Mouse (Mus musculus): ENCODE results near the gene Myl4.
A peak's percentile ranks its signal among the peaks of the same experiment; 100 is the strongest.

Myl4 gene

GRCm38 (mm10) chr11:104604192-104604591, 53.7 kb downstream of the Myl4 start:
- DNase-seq (ENCODE audit: low spot score): no peak

DNA sequence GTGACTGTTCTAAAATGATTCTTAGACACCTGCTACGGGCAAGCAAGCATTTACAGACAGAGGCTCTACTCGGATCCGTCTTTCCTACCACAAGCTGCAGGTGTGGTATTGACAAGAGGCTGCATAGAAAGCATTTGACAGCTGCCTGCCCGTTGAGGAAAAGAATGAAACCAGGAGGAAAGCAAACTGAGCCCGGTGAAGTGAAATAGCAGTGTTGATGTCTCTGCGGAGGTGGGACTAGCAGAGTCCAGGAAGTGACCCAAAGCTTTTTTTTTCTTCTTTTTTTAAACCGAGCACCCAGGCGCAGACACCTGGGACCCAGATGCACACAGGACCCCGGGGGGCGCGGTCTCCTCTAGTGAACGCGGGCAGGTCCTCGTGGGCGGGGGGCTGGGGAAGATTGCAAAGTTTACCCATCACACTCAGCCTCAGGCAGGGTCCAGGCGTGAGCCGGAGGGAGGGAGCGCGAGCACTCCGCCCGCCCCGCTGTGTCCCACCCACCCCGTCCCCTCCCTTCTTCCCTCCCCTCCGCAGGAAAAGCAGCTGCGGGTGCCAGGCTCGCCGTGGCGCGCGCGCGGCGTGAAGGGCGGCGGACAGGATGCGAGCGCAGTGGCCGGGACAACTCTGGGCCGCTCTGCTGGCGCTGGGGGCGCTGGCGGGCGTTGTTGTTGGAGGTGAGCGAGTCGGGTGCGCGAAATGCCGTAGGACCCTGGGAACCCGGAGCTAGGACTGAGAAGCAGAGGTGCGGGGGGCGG, 57.2 kb downstream of the Myl4 start, which contains the start of gene Itgb3:
Gene Itgb3 (plus strand): TSS at position 510 of the 755 bp plus-strand sequence.
- DNase-seq (ENCODE audit: low spot score): peak; percentile 79

- no peak for DNase-seq (ENCODE audit: low spot score)
These were observed 57.9 kb downstream of the Myl4 start for GRCm38 (mm10) chr11:104608249-104608920.

GRCm38 (mm10) chr11:104609033-104609684, 58.7 kb downstream of the Myl4 start:
- no peak for DNase-seq (ENCODE audit: low spot score)

GRCm38 (mm10) chr11:104609733-104610132, 59.3 kb downstream of the Myl4 start:
- peak; percentile 69 for DNase-seq (ENCODE audit: low spot score)

- no peak for DNase-seq (ENCODE audit: low spot score)
These were observed 61.2 kb downstream of the Myl4 start for GRCm38 (mm10) chr11:104611579-104612151.

DNA sequence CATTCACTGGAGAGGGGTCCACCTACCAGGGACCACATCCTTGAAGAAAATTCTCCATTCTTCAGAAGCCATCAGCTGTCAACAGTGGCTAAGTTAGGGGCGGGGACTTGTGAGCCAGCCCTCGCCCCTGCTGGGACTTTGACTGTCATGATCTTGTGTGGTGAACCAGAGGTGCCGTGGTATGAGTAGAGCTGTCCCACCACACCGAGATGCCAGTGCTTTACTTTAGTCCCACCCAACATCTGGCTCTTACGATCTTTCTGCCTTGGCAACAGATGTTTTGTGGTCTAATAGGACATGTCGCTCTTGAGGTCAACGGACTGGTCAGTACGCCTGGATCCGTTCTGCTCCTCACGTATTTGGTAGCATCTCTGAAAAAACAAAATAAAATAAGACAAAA, 63.1 kb downstream of the Myl4 start:
- peak; percentile 39 for DNase-seq (ENCODE audit: low spot score)

DNA sequence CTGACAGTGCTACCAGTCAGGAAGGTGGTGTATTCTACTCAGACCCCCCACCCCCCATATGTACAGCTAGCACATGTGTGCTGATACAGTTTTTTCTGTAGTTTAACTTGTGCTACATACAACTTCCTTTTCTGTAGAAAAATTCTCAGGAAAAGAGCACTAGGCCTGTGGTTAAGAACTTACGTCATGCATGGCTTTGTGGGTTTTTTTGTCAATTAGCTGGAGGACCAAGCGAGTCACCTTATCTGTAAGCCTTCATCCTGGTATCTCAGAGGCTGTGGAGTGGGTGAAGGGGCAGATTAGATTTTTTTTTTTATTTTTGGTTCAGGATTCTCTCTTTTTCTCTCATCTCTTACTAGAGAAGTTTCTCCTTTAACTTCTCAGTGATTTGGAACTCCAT, 63.7 kb downstream of the Myl4 start:
- peak; percentile 36 for DNase-seq (ENCODE audit: low spot score)

DNA sequence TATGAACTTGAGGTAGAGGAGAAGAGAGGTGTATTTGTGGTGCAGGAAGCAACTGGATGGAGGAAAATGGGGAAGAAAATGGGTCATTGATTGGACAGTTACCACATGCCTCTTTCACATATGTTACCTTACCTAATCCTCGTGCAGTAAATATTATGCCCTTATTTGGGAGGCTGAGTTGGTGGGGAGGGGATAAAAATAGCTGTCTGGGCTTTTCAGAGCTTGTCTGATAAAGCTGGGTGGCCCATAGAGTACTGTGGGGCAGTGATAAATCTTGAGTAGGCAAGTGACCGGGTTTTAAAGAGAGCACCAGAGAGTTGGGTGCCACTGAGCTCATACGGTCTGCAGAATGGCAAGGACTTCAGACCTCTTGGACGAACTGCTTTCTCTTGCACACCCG, 65.7 kb downstream of the Myl4 start:
- no peak for DNase-seq (ENCODE audit: low spot score)

DNA sequence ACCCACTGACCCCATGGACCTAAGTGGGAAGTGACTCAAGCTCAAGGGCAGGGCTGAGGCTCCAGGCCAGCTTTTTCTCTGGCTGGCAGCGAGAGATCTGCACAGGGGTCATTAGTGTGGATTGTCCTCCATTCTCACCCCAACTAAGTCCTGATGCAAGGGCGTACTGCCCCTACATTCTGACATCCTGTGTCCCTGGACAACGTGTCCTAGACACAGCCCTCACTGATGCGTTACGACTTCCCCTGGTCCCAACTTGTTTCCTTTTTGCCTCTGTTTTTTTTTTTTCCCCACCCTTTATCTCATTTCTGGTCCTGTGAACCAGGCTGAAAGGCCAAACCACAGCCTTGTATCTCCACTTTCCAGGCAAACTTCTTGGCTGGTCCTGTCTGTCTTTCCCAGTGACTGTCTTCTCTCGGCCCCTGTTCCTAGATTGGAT, 68.2 kb downstream of the Myl4 start:
- DNase-seq (ENCODE audit: low spot score): no peak

- DNase-seq (ENCODE audit: low spot score): no peak
These were observed 68.9 kb downstream of the Myl4 start for GRCm38 (mm10) chr11:104619084-104620022.

GRCm38 (mm10) chr11:104622040-104622962, 71.8 kb downstream of the Myl4 start:
- no peak for DNase-seq (ENCODE audit: low spot score)

GRCm38 (mm10) chr11:104624791-104625391, 74.4 kb downstream of the Myl4 start:
- DNase-seq (ENCODE audit: low spot score): no peak

DNA sequence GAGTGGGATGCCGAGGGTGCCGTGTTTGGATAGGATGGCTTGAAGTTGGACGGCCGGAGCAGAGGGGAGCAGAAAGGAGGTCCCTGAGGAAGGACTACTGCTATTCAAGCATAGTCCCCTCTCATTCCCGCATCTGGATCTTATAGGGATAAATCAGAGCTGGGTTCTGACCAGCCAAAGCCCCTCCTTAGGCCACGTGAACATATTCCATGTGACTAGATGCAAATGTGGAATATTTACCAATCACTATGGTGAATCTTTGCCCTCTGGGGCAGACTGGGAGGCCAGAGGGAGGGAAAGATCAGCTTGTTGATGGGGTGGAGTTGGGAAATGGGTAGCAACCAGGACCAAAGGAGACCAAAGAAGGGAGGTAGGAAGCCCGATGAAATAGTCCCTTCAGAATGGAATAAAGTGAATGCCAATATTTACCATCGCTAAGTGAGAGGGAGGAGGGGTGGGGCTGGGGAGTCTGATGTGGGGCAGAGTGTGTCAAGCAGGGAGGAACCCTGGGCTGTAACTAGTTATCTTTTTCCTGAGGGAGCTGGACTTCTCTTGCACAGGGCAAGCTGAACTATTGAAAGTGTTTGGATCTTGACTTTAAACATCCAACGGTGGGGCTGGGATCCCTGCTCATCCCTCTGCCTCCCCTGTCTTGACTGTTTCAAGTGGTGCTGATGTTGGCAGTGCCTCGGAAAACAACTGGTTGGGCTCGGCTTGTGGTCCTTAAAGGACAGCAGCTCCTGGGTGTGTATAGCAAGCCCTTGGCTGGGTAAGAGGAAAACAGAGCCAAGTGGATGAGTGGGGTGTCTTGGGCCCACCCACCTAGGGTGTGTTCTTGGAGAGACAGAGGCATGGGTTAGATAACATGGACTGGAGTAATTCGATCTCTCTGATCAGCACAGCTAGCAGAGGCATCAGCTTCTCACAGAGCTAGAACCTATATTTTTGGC, 75.3 kb downstream of the Myl4 start:
- no peak for DNase-seq (ENCODE audit: low spot score)

- no peak for DNase-seq (ENCODE audit: low spot score)
These were observed 76.2 kb downstream of the Myl4 start for GRCm38 (mm10) chr11:104626635-104627034.

GRCm38 (mm10) chr11:104627616-104628301, 77.3 kb downstream of the Myl4 start:
- DNase-seq (ENCODE audit: low spot score): no peak

DNA sequence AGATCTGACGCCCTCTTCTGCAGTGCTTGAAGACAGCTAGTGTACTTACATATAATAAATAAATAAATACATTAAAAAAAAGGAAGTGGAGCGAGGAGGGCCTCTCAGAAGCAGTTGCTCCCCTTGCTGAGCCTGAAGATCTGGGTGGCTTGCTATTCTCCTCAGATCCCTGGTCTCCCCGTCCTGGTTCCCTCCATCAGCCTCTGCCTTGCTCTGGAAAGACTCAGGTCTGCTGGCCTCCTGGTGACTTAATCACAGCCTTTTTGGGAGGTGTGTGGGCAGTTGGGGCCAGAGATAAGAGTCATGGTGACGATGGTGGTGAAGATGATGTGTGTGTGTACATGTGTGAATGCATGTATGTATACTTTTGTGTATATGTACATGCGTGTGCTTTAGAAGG, 78.1 kb downstream of the Myl4 start:
- no peak for DNase-seq (ENCODE audit: low spot score)

GRCm38 (mm10) chr11:104630185-104630835, 79.8 kb downstream of the Myl4 start:
- DNase-seq (ENCODE audit: low spot score): peak; percentile 88

All from T-cell, adult 2 months (primary cell).